Mouse (Mus musculus): Measurements from ENCODE around the gene Abca15. TPM values are rescaled to one million over a fixed set of nuclear protein-coding genes. Genes with fewer than 3 reads are reported as not detected.

The Abca15 gene
- polyA plus RNA-seq (2017; shearing (Covaris generic)) = not detected

GRCm38 (mm10) chr7:120328087-120328793, at the start of gene Abca15:
Gene Abca15, plus strand, starts transcription at chr7:120328670.

GRCm38 (mm10) chr7:120409447-120409846, 81.0 kb downstream of the Abca15 start, which contains the start of gene Abca16:
Gene Abca16, plus strand, starts transcription at chr7:120409647.

Other genes starting within 250 kb of the Abca15 start
- 0.07 TPM for gene Dnah3, start 233.4 kb upstream of the Abca15 start, polyA plus RNA-seq (2017; shearing (Covaris generic))
- 9.3 TPM for gene Tmem159, start 226.3 kb upstream of the Abca15 start, polyA plus RNA-seq (2017; shearing (Covaris generic))
- gene Zp2, start 183.4 kb upstream of the Abca15 start, polyA plus RNA-seq (2017; shearing (Covaris generic)) = not detected
- not detected for gene Anks4b, start 154.8 kb upstream of the Abca15 start, polyA plus RNA-seq (2017; shearing (Covaris generic))
- gene Crym, start 126.6 kb upstream of the Abca15 start, polyA plus RNA-seq (2017; shearing (Covaris generic)) = not detected
- not detected for gene Abca14, start 124.7 kb upstream of the Abca15 start, polyA plus RNA-seq (2017; shearing (Covaris generic))
- gene Abca16, start 81.0 kb downstream of the Abca15 start, polyA plus RNA-seq (2017; shearing (Covaris generic)) = not detected